8 mouse cellular contexts compared by ENCODE assay signal in genomic region chr9:14717689-14718331, GRCm38 (mm10). TPM values are rescaled to one million over a fixed set of nuclear protein-coding genes. Genes with fewer than 3 reads are reported as not detected.
DNase-seq lines count a peak whose midpoint lies in the region; ATAC-seq and TF ChIP-seq lines count a peak whose summit lies in the region.
"Had no signal": no experiment of that assay in that cellular context is flagged by ENCODE, and none has a peak within 500 bp of the region (broad histone marks: within the 10 kb centered on the region; RNA-seq: fewer than 3 reads in every experiment).

No protein-coding gene starts in this region.

- H3K4me3 ChIP-seq in liver, postnatal 0 days (ENCODE audit: low read depth, low read length) = no peak overlapping the region
- no peak overlapping the region for H3K4me3 ChIP-seq in liver, embryonic 11.5 days (ENCODE audit: low read depth, low read length)
- no peak overlapping the region for H3K4me3 ChIP-seq in myocyte
- H3K4me3 ChIP-seq: liver, embryonic 13.5 days had no signal

- WGBS in liver, postnatal 0 days (ENCODE audit: insufficient replicate concordance) = 41% methylated on average over 14 of the region's 14 CpGs
- whole genome bisulfite sequencing in liver, embryonic 11.5 days = 47% methylated on average over 14 of the region's 14 CpGs

- TF ChIP-seq POLR2A in myocyte (IDR thresholded peaks at IDR 0.05; ENCODE audit: insufficient read length, low read depth) = no peak

- H3K9me3 ChIP-seq in liver, postnatal 0 days (ENCODE audit: low read length) = no peaks in the 10 kb centered on the region
- no peaks in the 10 kb centered on the region for H3K9me3 ChIP-seq in liver, embryonic 11.5 days (ENCODE audit: control insufficient read depth, low read length)
- H3K9me3 ChIP-seq: liver, embryonic 13.5 days had no signal

- TF ChIP-seq CTCF in liver, postnatal 0 days (IDR thresholded peaks at IDR 0.05; ENCODE audit: low read depth) = no peak

- H3K36me3 ChIP-seq in liver, postnatal 0 days (replicated peaks; ENCODE audit: insufficient read depth, low read length) = no peaks in the 10 kb centered on the region
- H3K36me3 ChIP-seq in liver, embryonic 11.5 days (ENCODE audit: control insufficient read depth, insufficient read depth, low read length) = no peaks in the 10 kb centered on the region
- H3K36me3 ChIP-seq in myocyte (ENCODE audit: control insufficient read depth, insufficient read depth) = no peaks in the 10 kb centered on the region
- H3K36me3 ChIP-seq: liver, embryonic 13.5 days had no signal

- H3K4me1 ChIP-seq in liver, postnatal 0 days (ENCODE audit: insufficient read depth) = no peaks in the 10 kb centered on the region
- no peaks in the 10 kb centered on the region for H3K4me1 ChIP-seq in liver, embryonic 11.5 days (replicated peaks; ENCODE audit: control insufficient read depth, insufficient read depth, low read length)

- 0 out of 2 replicates have a peak overlapping the region, but pooled peaks have one; percentile 19 for H3K27ac ChIP-seq in liver, postnatal 0 days (ENCODE audit: low read depth)
- H3K27ac ChIP-seq in liver, embryonic 11.5 days (ENCODE audit: low read depth, low read length) = no peak overlapping the region
- H3K27ac ChIP-seq: liver, embryonic 13.5 days had no signal

- H3K27me3 ChIP-seq in liver, postnatal 0 days (ENCODE audit: insufficient read depth, low read length) = no peaks in the 10 kb centered on the region
- no peaks in the 10 kb centered on the region for H3K27me3 ChIP-seq in liver, embryonic 11.5 days (replicated peaks; ENCODE audit: control insufficient read depth, insufficient read depth, low read length)
- no peaks in the 10 kb centered on the region for H3K27me3 ChIP-seq in myocyte (ENCODE audit: control insufficient read depth, insufficient read depth, insufficient read length)
- H3K27me3 ChIP-seq: liver, embryonic 13.5 days had no signal

- H3K4me2 ChIP-seq in liver, postnatal 0 days (ENCODE audit: low read depth, low read length) = 0 out of 2 replicates have a peak overlapping the region, but pooled peaks have one; percentile 22
- H3K4me2 ChIP-seq in liver, embryonic 11.5 days = no peak overlapping the region
- H3K4me2 ChIP-seq in myocyte (ENCODE audit: low read depth) = peak overlapping the region; percentile 51
- H3K4me2 ChIP-seq: liver, embryonic 13.5 days had no signal

- DNase-seq in liver, postnatal 0 days = no peak
- no peak for DNase-seq in liver, embryonic 11.5 days (ENCODE audit: low spot score)
- DNase-seq in heart, adult 9 months (ENCODE audit: low spot score in 2 of 2) = peak; percentile 33 to 41
- peak; percentile 60 for DNase-seq in kidney, postnatal 10 days
- DNase-seq in layer of hippocampus, adult 9-10 months (ENCODE audit: low spot score) = no peak
- DNase-seq in frontal cortex, adult 2 months (ENCODE audit: extremely low spot score in 1 of 2, low spot score in 1 of 2) = no peak
- DNase-seq: liver, embryonic 13.5 days had no signal

- H3K9ac ChIP-seq in liver, postnatal 0 days (replicated peaks) = no peak overlapping the region
- no peak overlapping the region for H3K9ac ChIP-seq in liver, embryonic 11.5 days (ENCODE audit: low read depth, low read length)
- H3K9ac ChIP-seq: liver, embryonic 13.5 days had no signal

- no peak overlapping the region for H3ac ChIP-seq in myocyte (ENCODE audit: control insufficient read depth, insufficient read length)

- H3K79me2 ChIP-seq in myocyte (ENCODE audit: control insufficient read depth, insufficient read depth) = no peaks in the 10 kb centered on the region

- TF ChIP-seq EP300 in liver, postnatal 0 days (IDR thresholded peaks at IDR 0.05; ENCODE audit: low read depth) = no peak

- ATAC-seq in liver, postnatal 0 days = no peak
- no peak for ATAC-seq in liver, embryonic 11.5 days (replicated peaks; ENCODE audit: low FRiP score)

TF ChIP-seq in myocyte, 11 proteins besides CTCF, POLR2A, EP300 and RAD21:
- no peak for TF ChIP-seq POLR2AphosphoS2 (IDR thresholded peaks at IDR 0.05; ENCODE audit: insufficient read length, low read depth)
- no peak for TF ChIP-seq REST (IDR thresholded peaks at IDR 0.05; ENCODE audit: insufficient read depth, insufficient read length)
- TF ChIP-seq MAX (IDR thresholded peaks at IDR 0.05; ENCODE audit: low read depth) = no peak
- no peak for TF ChIP-seq TCF12 (IDR thresholded peaks at IDR 0.05; ENCODE audit: insufficient read depth, poor library complexity, severe bottlenecking)
- no peak for TF ChIP-seq CEBPB (IDR thresholded peaks at IDR 0.05; ENCODE audit: insufficient read depth, poor library complexity, severe bottlenecking)
- TF ChIP-seq USF1 (IDR thresholded peaks at IDR 0.05; ENCODE audit: low read depth) = no peak
- no peak for TF ChIP-seq TCF3 (IDR thresholded peaks at IDR 0.05; ENCODE audit: insufficient read length, low read depth)
- TF ChIP-seq MYOD1 (IDR thresholded peaks at IDR 0.05; ENCODE audit: control insufficient read depth in 1 of 3, insufficient read length in 2 of 3, low read depth in 2 of 3) = no peak
- no peak for TF ChIP-seq E2F4 (IDR thresholded peaks at IDR 0.05; ENCODE audit: insufficient read depth)
- TF ChIP-seq SRF (IDR thresholded peaks at IDR 0.05; ENCODE audit: control insufficient read depth, insufficient read length, low read depth) = no peak
- no peak for TF ChIP-seq MYOG (IDR thresholded peaks at IDR 0.05; ENCODE audit: control insufficient read depth in 1 of 3, insufficient read depth in 1 of 3, insufficient read length in 2 of 3, low read depth in 2 of 3)

RNA-seq across cellular contexts. Expression of gene Piwil4, which starts 22.7 kb away (rescaled TPM):
- polyA plus RNA-seq in liver, postnatal 0 days (2015; fragmentation: Nextera tagmentation; extraction: Ambion mirVana) = 0.06 and 0.09 TPM in 2 replicates
- 0.10 and 0.19 TPM in 2 replicates for polyA plus RNA-seq in liver, embryonic 11.5 days (2014; fragmentation: Nextera tagmentation; extraction: Ambion mirVana)
- 0.36 TPM for polyA plus RNA-seq in myocyte (2012; fragmentation: generic; extraction: Trizol)
- polyA plus RNA-seq in frontal cortex, adult 2 months (2012; rRNA removed) = 0.15 and 0.16 TPM in 2 replicates

RNA-seq across cellular contexts. Expression of gene Fut4, which starts 34.4 kb away (rescaled TPM):
- polyA plus RNA-seq in liver, postnatal 0 days (2015; fragmentation: Nextera tagmentation; extraction: Ambion mirVana) = 0.32 and 0.49 TPM in 2 replicates
- polyA plus RNA-seq in liver, embryonic 11.5 days (2014; fragmentation: Nextera tagmentation; extraction: Ambion mirVana) = 1.7 and 1.9 TPM in 2 replicates
- polyA plus RNA-seq in myocyte (2012; fragmentation: generic; extraction: Trizol) = 0.26 TPM
- polyA plus RNA-seq in frontal cortex, adult 2 months (2012; rRNA removed) = 0.08 and 0.14 TPM in 2 replicates

RNA-seq across cellular contexts. Expression of gene 1700012B09Rik, which starts 53.0 kb away (rescaled TPM):
- polyA plus RNA-seq in liver, postnatal 0 days (2015; fragmentation: Nextera tagmentation; extraction: Ambion mirVana) = not detected in 2 replicates
- not detected in 2 replicates for polyA plus RNA-seq in liver, embryonic 11.5 days (2014; fragmentation: Nextera tagmentation; extraction: Ambion mirVana)
- polyA plus RNA-seq in myocyte (2012; fragmentation: generic; extraction: Trizol) = 0.61 TPM
- polyA plus RNA-seq in frontal cortex, adult 2 months (2012; rRNA removed) = 3.7 and 5.5 TPM in 2 replicates
- polyA plus RNA-seq: liver, embryonic 13.5 days had no signal

Comparison
In these comparisons a context has a peak if more than half of its experiments do, and no peak if none do; other contexts are left out.
1. DNase-seq: peak in heart, adult 9 months (2 of 2) and kidney, postnatal 10 days (single experiment); none in liver, postnatal 0 days (single experiment), liver, embryonic 11.5 days (single experiment), layer of hippocampus, adult 9-10 months (single experiment) and frontal cortex, adult 2 months (0 of 2).